Mouse (Mus musculus): Measurements from ENCODE around the gene Kcnd3. TPM values are rescaled to one million over a fixed set of nuclear protein-coding genes. Genes with fewer than 3 reads are reported as not detected.

Gene Kcnd3
- not detected for polyA plus RNA-seq (2012; fragmentation: generic; extraction: Trizol)

GRCm38 (mm10) chr3:105451627-105452555 lies at the start of gene Kcnd3:
TSS of gene Kcnd3 (plus strand) at chr3:105452330.

GRCm38 (mm10) chr3:105687324-105688060 lies 235.4 kb downstream of the Kcnd3 start, which contains the start of gene Ddx20:
TSS of gene Ddx20 (minus strand) at chr3:105687574.

GRCm38 (mm10) chr3:105704031-105705008 lies 252.2 kb downstream of the Kcnd3 start, which contains the start of gene Inka2:
TSS of gene Inka2 (plus strand) at chr3:105704599.

Other genes with a start within 250 kb of the Kcnd3 start
- gene Ddx20, start 235.2 kb downstream of the Kcnd3 start, polyA plus RNA-seq (2012; fragmentation: generic; extraction: Trizol): 1 to 10 TPM; 1.5 to 6.4 TPM